Mouse (Mus musculus) CH12.LX (cell line): ENCODE results near the gene Tigd3. TPM values are rescaled to one million over a fixed set of nuclear protein-coding genes. Genes with fewer than 3 reads are reported as not detected.

Source experiments
- DNase-seq: peaks from one replicate; pipeline ENCODE4 v3.0.0-alpha.2; 2013; ENCODE audit errors: extremely low read depth
- H3K27ac ChIP-seq: 2 replicates; pipeline ENCODE4 v1.5.1; 2012; ENCODE audit warnings: low read depth, mild to moderate bottlenecking, control low read depth, moderate library complexity; ENCODE audit not compliant: insufficient read depth
- H3K27me3 ChIP-seq: replicated peaks from 2 replicates; pipeline ENCODE3; 2012; ENCODE audit warnings: inconsistent platforms
- H3K36me3 ChIP-seq, 2 experiments: replicated peaks in 1 of 2; 2 replicates each; pipeline versions ENCODE3 to v1.6.1; 2012; ENCODE audit warnings: inconsistent platforms in 1 of 2, low read length in 1 of 2, mild to moderate bottlenecking in 1 of 2, mixed read lengths in 1 of 2, moderate library complexity in 1 of 2; ENCODE audit not compliant: control insufficient read depth in 1 of 2, insufficient read depth in 1 of 2
- H3K4me1 ChIP-seq, 2 experiments: 2 replicates each; pipeline ENCODE4 v1.6.1; 2012; ENCODE audit warnings: inconsistent platforms in 1 of 2, moderate library complexity in 1 of 2; ENCODE audit not compliant: insufficient read depth in 2 of 2, control insufficient read depth in 1 of 2
- H3K4me2 ChIP-seq: 2 replicates; pipeline ENCODE4 v1.6.1; 2012; ENCODE audit warnings: low read depth, mild to moderate bottlenecking, control low read depth; ENCODE audit not compliant: poor library complexity, insufficient read depth, severe bottlenecking
- H3K4me3 ChIP-seq, 3 experiments: fragments of 150-350 bp in 1 of 3; sonication (generic) in 1 of 3; replicated peaks in 1 of 3; 2 replicates each; pipeline versions ENCODE3 to v1.5.1; 2011 to 2012; ENCODE audit warnings: low read depth in 2 of 3, low read length in 2 of 3, mild to moderate bottlenecking in 2 of 3, moderate library complexity in 2 of 3, control low read depth in 1 of 3, improper control_type of control experiment in 1 of 3, inconsistent platforms in 1 of 3, mixed read lengths in 1 of 3; ENCODE audit not compliant: poor library complexity in 1 of 3
- H3K79me2 ChIP-seq: replicated peaks from 2 replicates; pipeline ENCODE4 v1.6.1; 2012; ENCODE audit warnings: mild to moderate bottlenecking, moderate library complexity; ENCODE audit not compliant: control insufficient read depth, poor library complexity, insufficient read depth, severe bottlenecking; ENCODE audit errors: extremely low read depth
- H3K9ac ChIP-seq: 2 replicates; pipeline ENCODE4 v1.6.1; 2012; ENCODE audit warnings: low read depth, mild to moderate bottlenecking, control low read depth, moderate library complexity; ENCODE audit not compliant: insufficient read depth
- H3K9me3 ChIP-seq: replicated peaks from 2 replicates; pipeline ENCODE3; 2012; ENCODE audit warnings: low read length, inconsistent platforms, mixed read lengths
- BHLHE40 ChIP-seq: IDR thresholded peaks from 2 replicates; pipeline ENCODE4 v1.6.1; 2011; ENCODE audit warnings: mild to moderate bottlenecking, low read depth, low read length, improper control_type of control experiment
- CTCF ChIP-seq, 2 experiments: IDR thresholded peaks in 1 of 2; conservative IDR thresholded peaks in 1 of 2; 2 replicates each; pipeline ENCODE4 v1.5.1; 2011 to 2012; ENCODE audit warnings: low read depth in 2 of 2, low read length in 2 of 2, improper control_type of control experiment in 1 of 2, inconsistent platforms in 1 of 2, mild to moderate bottlenecking in 1 of 2, moderate library complexity in 1 of 2
- ELF1 ChIP-seq: IDR thresholded peaks from 2 replicates; pipeline ENCODE4 v1.6.1; 2014; ENCODE audit warnings: low read depth, mild to moderate bottlenecking, inconsistent platforms, low read length, improper control_type of control experiment
- EP300 ChIP-seq: IDR thresholded peaks from 2 replicates; pipeline ENCODE4 v1.6.1; 2011; ENCODE audit warnings: low read length, improper control_type of control experiment
- HCFC1 ChIP-seq: IDR thresholded peaks from 2 replicates; pipeline ENCODE4 v1.6.1; 2012; ENCODE audit warnings: low read depth, mild to moderate bottlenecking, inconsistent platforms, low read length, improper control_type of control experiment
- IRF4 ChIP-seq: IDR thresholded peaks from 2 replicates; pipeline ENCODE4 v1.6.1; 2014; ENCODE audit warnings: low read depth, mild to moderate bottlenecking, inconsistent platforms, low read length, improper control_type of control experiment
- JUN ChIP-seq: IDR thresholded peaks from 2 replicates; pipeline ENCODE4 v1.6.1; 2011; ENCODE audit warnings: low read depth, mild to moderate bottlenecking, low read length, improper control_type of control experiment, moderate library complexity; ENCODE audit not compliant: insufficient read depth
- JUND ChIP-seq: conservative IDR thresholded peaks from 2 replicates; pipeline ENCODE4 v1.6.1; 2011; ENCODE audit warnings: low read depth, low read length, improper control_type of control experiment
- MYC ChIP-seq: IDR thresholded peaks from 2 replicates; pipeline ENCODE4 v1.6.1; 2011; ENCODE audit warnings: low read depth, mild to moderate bottlenecking, improper control_type of control experiment, low read length
- NELFE ChIP-seq: IDR thresholded peaks from 2 replicates; pipeline ENCODE4 v1.6.1; 2011; ENCODE audit warnings: low read depth, low read length, improper control_type of control experiment
- NRF1 ChIP-seq: IDR thresholded peaks from 2 replicates; pipeline ENCODE4 v1.6.1; 2014; ENCODE audit warnings: low read depth, mild to moderate bottlenecking, inconsistent platforms, low read length, improper control_type of control experiment, moderate library complexity
- RAD21 ChIP-seq: IDR thresholded peaks from 2 replicates; pipeline ENCODE4 v1.6.1; 2011; ENCODE audit warnings: low read depth, mild to moderate bottlenecking, low read length, improper control_type of control experiment, moderate library complexity
- RCOR1 ChIP-seq: conservative IDR thresholded peaks from 2 replicates; pipeline ENCODE4 v1.6.1; 2012; ENCODE audit warnings: low read depth, mild to moderate bottlenecking, inconsistent platforms, low read length, improper control_type of control experiment
- TBP ChIP-seq: conservative IDR thresholded peaks from 2 replicates; pipeline ENCODE4 v1.6.1; 2011; ENCODE audit warnings: low read depth, low read length, improper control_type of control experiment
- UBTF ChIP-seq: IDR thresholded peaks from 2 replicates; pipeline ENCODE4 v1.6.1; 2012; ENCODE audit warnings: low read depth, mild to moderate bottlenecking, inconsistent platforms, low read length, improper control_type of control experiment, moderate library complexity
- USF1 ChIP-seq: IDR thresholded peaks from 2 replicates; pipeline ENCODE4 v1.6.1; 2014; ENCODE audit warnings: low read depth, mild to moderate bottlenecking, inconsistent platforms, low read length, improper control_type of control experiment
- ZC3H11A ChIP-seq: IDR thresholded peaks from 2 replicates; pipeline ENCODE4 v1.6.1; 2012; ENCODE audit warnings: low read depth, mild to moderate bottlenecking, inconsistent platforms, low read length, improper control_type of control experiment
- ZKSCAN1 ChIP-seq: IDR thresholded peaks from 2 replicates; pipeline ENCODE4 v1.6.1; 2012; ENCODE audit warnings: low read depth, inconsistent platforms, low read length, improper control_type of control experiment, borderline replicate concordance
- dilution Hi-C: fragments of 300-500 bp; cut with MboI; formaldehyde crosslinking; loops from 2 replicates; pipeline ENCODE4 v1.14.3; 2020; ENCODE audit warnings: low sequenced_read_pairs; ENCODE audit not compliant: extremely low pct_unique_long_range_greater_than_20kb, extremely low pct_ligation_motif_present
- in situ Hi-C: fragments of 300-500 bp; cut with MboI; formaldehyde crosslinking; loops from 3 replicates; pipeline ENCODE4 v1.14.3; 2019; ENCODE audit warnings: low sequenced_read_pairs, low pct_ligation_motif_present, low pct_unique_long_range_greater_than_20kb, mixed read lengths
- polyA plus RNA-seq: library from polyadenylated mRNA; unstranded; fragments of >175 nt; gene quantifications from 2 replicates; pipeline ENCODE4 v1.2.1, GENCODE M21; 2012; ENCODE audit warnings: low read depth; ENCODE audit not compliant: insufficient read length
- total RNA-seq, 2 experiments: library from RNA; depleted of rRNA; stranded (reverse); fragments of 300-350 nt in 1 of 2; fragments of >200 nt in 1 of 2; gene quantifications; 2 replicates each; pipeline ENCODE4 v1.2.3; 2012 to 2014

The Tigd3 gene
- total and polyA plus RNA-seq, 3 experiments = 0.67 to 1.6 (median 1.4) TPM

- H3K4me3 ChIP-seq = no peak overlapping the region
- TF ChIP-seq NRF1 (no peak), RAD21 (no peak), ZKSCAN1 (no peak), HCFC1 (no peak), NELFE (no peak), RCOR1 (no peak), IRF4 (no peak), ZC3H11A (no peak), BHLHE40 (no peak)
- TF ChIP-seq, all 38 proteins: peak for 0
- H3K79me2 ChIP-seq = no peaks in the 10 kb centered on the region
- DNase-seq = no peak
- dilution Hi-C loops = no loop called here
- H3K27me3 ChIP-seq = no peaks in the 10 kb centered on the region
- peaks cover 35 to 64% of the 10 kb centered on the region in 2 experiments for H3K36me3 ChIP-seq
- in situ Hi-C loops = no loop called here
- H3K9me3 ChIP-seq = no peaks in the 10 kb centered on the region
- H3K4me2 ChIP-seq = no peak overlapping the region
- no peak overlapping the region for H3K27ac ChIP-seq
- no peak overlapping the region for H3K9ac ChIP-seq
- H3K4me1 ChIP-seq = peaks cover 9 to 31% of the 10 kb centered on the region in 2 experiments
Observed at GRCm38 (mm10) chr19:5881155-5881554, 12.8 kb downstream of the Tigd3 start.

- no peak overlapping the region for H3K9ac ChIP-seq
- TF ChIP-seq JUND (no peak), TBP (no peak), MYC (no peak)
- H3K79me2 ChIP-seq = no peaks in the 10 kb centered on the region
- in situ Hi-C loops = loop anchor here (5.0 kb wide), 1 partner anchor 92 kb away; no protein-coding TSS in a partner anchor
- H3K27me3 ChIP-seq = no peaks in the 10 kb centered on the region
- no peak overlapping the region for H3K4me2 ChIP-seq
- H3K4me3 ChIP-seq = no peak overlapping the region
- peaks cover 26 to 51% of the 10 kb centered on the region in 2 experiments for H3K36me3 ChIP-seq
- dilution Hi-C loops = no loop called here
- no peak for DNase-seq
- no peaks in the 10 kb centered on the region for H3K9me3 ChIP-seq
- H3K4me1 ChIP-seq = peaks cover 13 to 40% of the 10 kb centered on the region in 2 experiments
- no peak overlapping the region for H3K27ac ChIP-seq
Observed at GRCm38 (mm10) chr19:5879735-5880134, 14.2 kb downstream of the Tigd3 start.

- Histone ChIP-seq H3K27ac (no peak overlapping the region), H3K9me3 (no peaks in the 10 kb centered on the region), H3K27me3 (no peaks in the 10 kb centered on the region), H3K4me3 (peak overlapping the region in 1 of 3 experiments; percentile 57), H3K36me3 (peaks cover 24 to 42% of the 10 kb centered on the region in 2 experiments), H3K9ac (peak overlapping the region; percentile 50; the same call in 1 of the 2 replicates), H3K4me2 (0 out of 2 replicates have a peak overlapping the region, but pooled peaks have one; percentile 4), H3K4me1 (peaks cover 14 to 45% of the 10 kb centered on the region in 2 experiments), H3K79me2 (peaks cover 4% of the 10 kb centered on the region; the same call in 1 of the 2 replicates)
- dilution Hi-C loops = no loop called here
- TF ChIP-seq NELFE (no peak), UBTF (no peak), MYC (no peak), ELF1 (no peak), HCFC1 (no peak), USF1 (no peak), CTCF (conservative IDR thresholded peaks at IDR 0.05 in 1 of 2, IDR thresholded peaks at IDR 0.05 in 1 of 2; ENCODE audit: low read depth in 2 of 2, low read length in 2 of 2) (no peak), RAD21 (no peak), RCOR1 (no peak), EP300 (no peak), NRF1 (no peak), ZC3H11A (no peak), JUN (no peak)
- DNase-seq = no peak
- in situ Hi-C loops = loop anchor here (5.0 kb wide), 1 partner anchor 92 kb away; no protein-coding TSS in a partner anchor
Observed at GRCm38 (mm10) chr19:5878916-5879315, 15.0 kb downstream of the Tigd3 start.
